Mouse (Mus musculus) urinary bladder, postnatal 14 days (tissue): Measurements from ENCODE around the gene Vmn2r46.
"Not testable (repeated sequence)": the region's sequence is repeated elsewhere in the genome, so short reads cannot be mapped to it uniquely, and the experiment has no call there.

Source experiments
- DNase-seq: peaks from one replicate; pipeline ENCODE4 v3.0.0; 2021; ENCODE audit warnings: low spot score

Gene Vmn2r46

GRCm38 (mm10) chr7:9770471-9770870, at the start of gene Vmn2r46:
Gene Vmn2r46 (minus strand): TSS chr7:9770571.
- DNase-seq: not testable (repeated sequence)
